Mouse (Mus musculus) urinary bladder, postnatal 25 days (tissue): ENCODE data around the gene Tmem206.

Experiments
- DNase-seq: peaks from one replicate; pipeline ENCODE4 v3.0.0; 2022; ENCODE audit warnings: low spot score

Tmem206 gene

DNA sequence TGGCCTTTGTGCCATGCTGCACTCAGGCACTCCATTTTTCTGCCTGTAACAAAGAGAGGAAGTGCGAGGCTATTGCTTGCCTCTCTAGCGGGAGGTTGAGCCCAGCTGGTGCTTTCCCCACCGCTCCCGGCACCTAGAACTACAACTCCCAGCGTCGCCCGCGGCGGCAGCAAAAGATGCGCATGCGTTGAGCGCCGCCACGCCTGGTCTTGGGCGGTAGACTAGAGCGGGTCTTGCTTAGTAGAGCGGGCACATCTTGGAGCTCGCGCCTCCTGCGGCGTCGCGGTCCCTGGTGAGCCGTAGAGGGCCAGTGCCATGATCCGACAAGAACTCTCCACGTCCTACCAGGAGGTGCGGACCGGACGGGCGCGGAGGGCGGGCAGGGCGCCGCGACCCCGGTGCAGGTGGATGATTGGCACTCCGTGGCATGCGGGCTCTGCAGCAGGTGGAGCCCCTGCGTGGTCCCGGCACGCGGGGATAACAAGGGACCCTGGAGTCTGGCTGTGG lies at the start of gene Tmem206:
TSS of gene Tmem206 (plus strand) at position 187 of the 507 bp plus-strand sequence.
- DNase-seq: peak; percentile 94

- no peak for DNase-seq
These were observed 49.5 kb upstream of the Tmem206 start for GRCm38 (mm10) chr1:191276181-191276580.

DNA sequence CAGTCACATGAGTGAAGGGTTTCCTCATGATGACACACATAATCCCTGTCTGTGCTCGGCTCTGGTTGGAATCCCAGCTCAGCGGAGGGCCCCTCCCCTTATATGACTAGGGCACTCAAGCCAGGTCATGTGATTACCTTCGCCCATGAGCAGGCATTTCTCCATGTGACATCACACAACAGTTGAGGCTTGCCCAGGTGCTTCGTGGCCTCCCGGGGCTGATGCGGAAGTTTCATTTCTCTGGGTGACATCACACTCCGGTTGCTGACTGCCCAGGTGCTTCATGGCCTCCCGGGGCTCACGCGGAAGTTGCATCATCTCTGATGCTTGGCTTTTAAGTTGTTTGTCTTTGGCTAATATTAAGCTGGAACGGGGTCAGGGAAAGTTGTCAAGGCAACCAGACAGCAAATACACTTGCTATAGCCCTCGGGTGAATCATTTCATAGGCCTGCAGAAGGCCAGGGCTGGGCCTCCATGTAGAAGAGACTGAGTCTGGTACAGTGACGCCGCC lies 48.1 kb upstream of the Tmem206 start:
- peak; percentile 38 for DNase-seq

DNA sequence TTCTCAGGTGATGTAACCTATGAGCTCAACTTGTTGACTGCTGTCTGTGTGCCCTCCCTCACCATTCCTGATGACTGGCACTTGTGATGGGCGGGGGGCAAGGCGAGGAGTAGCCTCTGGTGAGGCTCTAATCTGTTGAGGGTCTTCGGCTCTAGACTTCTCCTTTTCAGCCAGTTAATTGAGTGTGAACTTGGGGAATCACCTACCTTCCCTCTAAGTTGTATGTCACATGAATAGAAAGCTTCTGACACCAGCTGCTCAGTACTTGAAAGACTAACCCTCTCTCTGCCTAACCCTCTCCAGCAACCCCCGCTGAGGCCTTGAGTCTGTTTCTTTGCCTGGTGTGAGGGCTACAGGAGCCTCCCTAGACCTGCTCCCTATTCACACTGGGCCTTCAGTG lies 47.4 kb upstream of the Tmem206 start:
- no peak for DNase-seq

DNA sequence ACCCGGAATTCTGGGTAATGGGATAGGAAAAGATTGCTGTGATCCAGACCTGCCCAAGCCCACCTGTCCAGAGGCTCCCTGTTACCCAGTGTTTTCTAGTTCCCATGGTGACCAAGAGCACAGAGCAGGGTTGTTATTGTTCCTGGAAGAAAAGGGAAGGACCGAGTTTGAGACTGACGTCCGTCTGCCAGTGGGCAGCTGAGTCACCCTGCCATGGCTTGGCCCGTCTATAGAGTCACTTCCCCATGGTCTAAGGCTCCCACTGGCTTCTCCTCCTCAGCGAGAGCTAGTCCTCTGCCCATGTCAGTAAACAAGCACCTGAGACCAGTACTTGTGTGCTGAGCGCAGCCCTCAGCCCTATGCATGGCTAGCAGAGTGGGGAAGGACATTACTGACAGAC lies 44.5 kb upstream of the Tmem206 start:
- no peak for DNase-seq

- DNase-seq: no peak
These were observed 43.4 kb upstream of the Tmem206 start for GRCm38 (mm10) chr1:191282319-191282718.

GRCm38 (mm10) chr1:191283110-191284040 lies 42.3 kb upstream of the Tmem206 start:
- DNase-seq: no peak

GRCm38 (mm10) chr1:191284502-191284901 lies 41.2 kb upstream of the Tmem206 start:
- DNase-seq: no peak

DNA sequence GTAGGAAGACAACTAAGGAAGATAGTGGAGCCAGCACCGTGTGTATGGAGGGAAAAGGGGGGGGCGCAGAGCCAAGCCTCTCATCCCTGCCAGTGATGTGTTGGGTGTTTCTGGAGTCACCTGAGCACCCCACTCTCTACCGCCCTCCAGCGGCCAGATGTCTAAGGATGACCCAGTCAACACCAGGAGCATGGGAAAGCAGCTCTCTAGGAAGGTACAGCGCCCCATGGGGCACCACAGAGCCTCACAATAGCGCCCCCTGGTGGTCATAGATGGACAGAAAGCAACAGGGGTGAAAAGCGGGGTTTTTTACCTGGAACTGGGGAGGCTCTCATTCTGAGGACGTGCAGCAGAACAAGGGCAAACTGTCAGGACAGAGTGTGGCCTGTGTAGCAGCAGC lies 37.0 kb upstream of the Tmem206 start:
- peak; percentile 65 for DNase-seq

DNA sequence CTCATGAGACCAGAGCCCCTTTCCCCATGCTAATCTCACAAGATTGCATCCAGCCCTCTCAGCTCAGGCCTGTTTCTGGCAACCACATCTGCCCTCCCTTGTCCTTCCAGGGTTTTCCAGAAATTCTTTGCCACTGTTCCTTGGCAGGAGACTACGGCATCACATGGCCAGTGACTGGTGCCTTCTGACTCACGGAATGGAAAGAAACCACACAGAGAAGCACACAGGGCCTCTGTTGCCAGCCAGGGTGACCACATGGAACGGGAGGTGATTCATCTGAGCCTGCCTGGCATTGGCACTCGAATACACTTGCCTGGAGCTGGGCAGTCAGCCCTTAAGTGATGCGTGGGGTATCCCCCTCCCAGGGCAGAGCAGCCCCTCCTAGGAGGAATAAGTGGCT lies 33.4 kb upstream of the Tmem206 start:
- no peak for DNase-seq

DNA sequence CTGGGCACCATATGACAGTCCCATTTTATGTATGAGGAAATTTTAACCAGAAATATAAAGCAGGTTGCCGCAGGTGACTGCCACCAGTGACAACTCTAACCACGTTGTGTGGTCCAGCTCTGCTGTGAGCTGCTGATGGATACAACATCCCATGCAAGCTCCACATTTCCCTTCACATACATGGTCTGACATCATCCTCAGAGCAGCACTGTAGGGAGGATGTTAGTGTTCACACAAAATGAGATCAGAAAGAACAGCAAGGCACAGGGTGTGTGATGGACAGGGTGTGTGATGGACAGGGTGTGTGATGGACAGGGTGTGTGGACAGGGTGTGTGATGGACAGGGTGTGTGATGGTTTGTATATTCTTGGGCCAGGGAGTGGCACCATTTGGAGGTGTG lies 32.7 kb upstream of the Tmem206 start:
- DNase-seq: no peak

DNA sequence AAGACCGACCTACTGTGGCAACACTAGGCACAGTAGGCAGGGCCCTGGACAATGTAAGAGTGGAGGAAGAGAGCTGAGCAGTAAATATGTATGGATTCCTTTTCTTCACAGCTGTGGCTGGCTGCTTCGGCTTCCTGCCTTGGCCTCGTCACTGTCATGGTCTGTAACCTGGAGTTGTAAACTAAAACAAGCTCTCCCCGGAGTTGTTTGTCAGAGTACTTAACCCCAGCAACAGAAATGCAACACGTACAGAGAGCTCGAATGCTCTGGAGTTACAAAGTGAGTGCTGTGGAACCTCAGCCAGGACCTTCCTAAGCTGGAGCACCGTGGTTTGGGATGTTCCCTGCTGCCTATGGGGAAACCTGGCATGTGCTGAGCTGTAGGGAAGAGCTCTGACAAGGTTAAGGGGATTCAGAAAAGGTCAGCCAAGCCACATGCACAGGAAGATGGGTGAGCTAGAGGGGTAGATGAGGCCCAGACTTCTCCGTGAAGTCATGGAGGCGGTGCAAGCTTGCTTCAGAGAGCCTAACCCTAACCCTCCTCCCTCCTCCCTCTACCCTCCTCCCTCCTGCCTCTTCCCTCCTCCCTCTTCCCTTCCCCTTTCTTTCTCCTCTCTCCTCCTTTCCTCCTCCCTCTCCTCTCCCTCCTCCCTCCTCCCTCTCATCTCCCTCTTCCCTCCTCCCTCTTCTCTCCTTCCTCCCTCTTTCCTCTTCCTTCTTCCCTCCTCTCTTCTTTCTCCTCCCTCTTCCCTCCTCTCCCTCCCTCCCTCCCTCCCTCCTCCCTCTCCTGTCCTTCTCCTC lies 31.5 kb upstream of the Tmem206 start:
- DNase-seq: no peak

- no peak for DNase-seq
These were observed 29.9 kb upstream of the Tmem206 start for GRCm38 (mm10) chr1:191295784-191296183.

DNA sequence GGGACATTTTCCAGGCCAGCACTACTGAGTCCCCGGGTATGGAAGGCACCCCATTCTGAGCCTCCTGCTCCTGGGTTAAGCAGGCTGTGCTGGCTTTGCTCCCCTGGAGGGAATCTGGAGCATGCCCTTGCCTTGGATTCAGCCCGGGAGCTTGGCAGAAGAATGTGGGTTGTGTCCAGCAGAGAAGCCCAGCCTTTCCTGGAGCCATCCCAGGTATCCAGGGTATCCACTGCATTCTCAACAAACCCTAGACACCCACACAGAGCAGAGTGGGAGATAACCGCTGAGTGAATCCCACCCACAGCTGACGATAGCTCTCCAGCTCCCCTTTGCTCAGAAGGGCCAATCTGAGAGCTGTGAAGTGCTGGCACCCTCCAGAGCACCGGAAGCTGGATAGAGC lies 29.3 kb upstream of the Tmem206 start:
- DNase-seq: no peak

DNA sequence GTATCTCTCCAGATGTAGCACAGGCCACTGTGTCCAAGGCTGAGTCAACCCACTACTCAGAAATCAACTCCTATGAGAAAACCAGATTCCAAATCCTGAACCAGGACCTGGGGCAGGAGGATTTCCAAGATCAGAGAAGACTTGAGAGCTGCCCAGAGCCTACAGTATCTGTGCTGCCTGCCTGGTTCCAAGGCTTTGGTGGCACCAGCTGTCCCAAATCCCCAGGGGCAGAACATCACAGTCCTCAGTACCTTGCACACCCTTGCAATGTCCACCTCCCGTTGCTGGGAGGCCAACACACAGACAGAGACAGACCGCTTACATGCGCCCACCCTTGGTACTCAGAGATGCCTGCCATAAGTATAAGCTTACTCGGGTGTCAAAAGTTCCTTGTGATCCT lies 27.4 kb upstream of the Tmem206 start:
- no peak for DNase-seq

DNA sequence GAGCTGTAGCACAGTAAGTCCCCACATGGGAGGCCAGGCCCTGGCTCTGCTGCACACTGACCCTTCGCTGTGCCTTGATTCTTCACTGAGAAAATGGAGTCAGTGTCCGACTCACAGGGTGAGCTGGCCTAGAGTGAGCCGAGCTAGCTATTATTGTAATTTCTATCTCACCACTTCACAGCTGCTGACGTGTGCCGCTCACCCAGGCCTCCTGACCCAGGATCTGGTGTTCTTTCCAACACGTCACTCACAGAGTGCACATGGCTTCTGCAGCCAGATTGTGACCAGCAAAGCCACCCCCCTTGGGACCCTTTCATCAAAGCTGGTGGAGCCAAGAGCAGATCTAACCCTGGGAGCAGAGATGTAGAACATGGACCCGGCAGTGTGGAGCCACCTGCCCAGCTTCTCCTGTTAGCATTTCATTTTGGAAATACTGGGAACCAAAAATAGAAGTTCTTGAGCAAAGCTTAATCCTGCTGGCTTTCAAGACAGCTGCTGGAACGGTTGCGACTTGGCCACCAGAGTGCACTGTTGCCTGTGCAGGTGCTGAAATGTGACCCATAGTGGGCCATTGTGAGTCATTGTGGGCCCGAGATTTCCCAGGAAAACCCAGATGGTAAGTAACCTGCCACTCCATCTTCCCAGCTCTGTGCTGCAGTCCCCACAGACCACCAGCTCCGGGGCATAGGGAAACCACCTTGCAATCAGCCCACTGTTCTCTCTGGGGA lies 26.3 kb upstream of the Tmem206 start:
- no peak for DNase-seq

DNA sequence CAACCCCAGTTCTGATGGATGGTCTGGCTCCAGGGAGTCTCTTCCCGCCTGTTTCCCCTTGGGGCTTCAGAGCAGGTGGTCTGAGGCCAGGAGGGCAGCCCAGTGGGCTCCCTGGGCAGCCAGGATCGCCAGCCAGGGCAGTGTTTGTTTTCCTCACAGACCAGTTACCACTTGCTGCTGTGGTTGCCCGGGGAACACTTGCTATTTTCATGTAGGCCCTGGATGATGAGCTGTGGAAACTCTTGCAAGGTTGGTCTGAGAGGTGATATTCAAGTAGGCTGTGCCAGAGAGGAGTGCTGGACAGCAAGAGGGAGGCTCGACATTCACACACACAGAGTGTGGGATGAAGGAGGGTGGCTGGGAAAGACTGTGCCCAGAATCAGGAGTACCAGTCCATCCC lies 23.8 kb upstream of the Tmem206 start:
- DNase-seq: no peak

DNA sequence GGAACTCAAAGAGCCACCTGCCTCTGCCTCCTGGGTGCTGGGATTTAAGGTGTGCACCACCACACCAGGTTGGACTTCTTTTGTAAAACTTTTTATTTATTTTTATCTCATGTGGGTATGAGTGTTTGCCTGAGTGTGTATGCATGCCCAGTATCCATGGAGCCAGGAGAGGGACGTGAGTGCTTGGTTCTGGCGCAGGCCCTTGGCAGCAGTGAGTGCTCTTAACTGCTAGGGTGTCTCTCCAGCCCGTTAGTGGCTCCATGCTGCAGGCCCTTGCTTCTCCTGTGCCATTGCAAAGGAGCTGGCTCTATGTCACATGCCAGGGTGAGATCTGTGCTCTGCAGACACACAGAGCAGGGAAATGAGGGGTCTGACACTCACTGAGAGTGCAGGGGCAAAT lies 22.0 kb upstream of the Tmem206 start:
- no peak for DNase-seq

DNA sequence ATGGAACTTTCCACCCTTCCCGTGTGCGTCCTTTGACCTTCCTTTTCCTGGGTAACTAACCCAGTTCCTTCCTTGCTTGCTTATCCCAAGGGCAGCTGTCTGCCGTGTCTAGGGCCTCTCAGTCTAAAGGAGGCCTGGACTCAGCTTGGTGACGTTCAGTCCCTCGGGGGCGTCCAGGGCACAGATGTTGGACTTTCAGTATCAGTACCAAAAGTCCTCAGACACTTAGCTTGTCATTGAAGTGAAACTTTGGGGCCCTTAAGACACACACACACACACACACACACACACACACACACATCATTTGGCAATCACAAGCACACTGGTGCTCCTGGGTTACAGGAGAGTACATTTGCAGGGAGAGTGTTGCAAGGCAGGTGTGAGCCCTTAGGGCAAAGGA lies 21.5 kb upstream of the Tmem206 start:
- no peak for DNase-seq

DNA sequence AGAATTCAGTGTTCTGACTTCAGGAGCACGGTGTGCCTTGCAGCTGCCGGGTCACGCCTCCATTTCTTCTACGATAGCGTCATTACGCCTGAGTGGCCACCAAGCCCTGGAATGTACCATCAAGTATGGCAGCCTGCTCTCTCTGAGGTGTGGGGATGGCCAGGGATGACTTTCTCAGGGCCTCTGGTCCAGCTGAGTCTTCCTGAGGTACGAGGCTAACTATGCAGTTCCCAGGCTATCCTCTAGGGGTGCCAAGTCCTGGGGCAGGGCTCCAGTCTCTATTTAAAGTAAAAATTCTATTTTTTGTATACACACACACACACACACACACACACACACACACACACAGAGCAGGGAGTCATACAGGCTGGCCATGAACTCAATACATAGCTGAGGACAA lies 20.1 kb upstream of the Tmem206 start:
- DNase-seq: no peak

DNA sequence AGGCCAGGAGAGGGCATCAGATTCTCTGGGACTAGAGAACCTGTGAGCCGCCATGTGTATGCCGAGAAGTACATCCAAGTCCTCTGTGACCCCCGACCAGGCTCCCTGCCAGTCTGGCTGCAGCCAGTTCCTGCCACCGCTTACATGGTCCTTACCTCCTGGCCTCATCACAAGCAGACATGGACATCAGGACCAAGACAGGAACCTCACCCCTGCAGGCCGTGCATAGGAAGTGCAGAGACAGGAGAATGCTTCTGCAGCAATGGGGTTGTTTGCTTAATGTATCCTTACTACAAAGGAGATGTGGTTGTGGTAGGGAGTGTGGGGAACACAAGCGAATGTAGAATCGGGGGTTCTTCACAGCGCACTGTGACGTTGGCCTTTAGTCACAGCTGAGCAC lies 19.4 kb upstream of the Tmem206 start:
- DNase-seq: no peak
